Mouse (Mus musculus) kidney, adult 9 months (tissue): ENCODE data around the gene Rln1.

Experiments
- DNase-seq: peaks from one replicate; pipeline ENCODE4 v3.0.0; 2022

Rln1 gene

DNA sequence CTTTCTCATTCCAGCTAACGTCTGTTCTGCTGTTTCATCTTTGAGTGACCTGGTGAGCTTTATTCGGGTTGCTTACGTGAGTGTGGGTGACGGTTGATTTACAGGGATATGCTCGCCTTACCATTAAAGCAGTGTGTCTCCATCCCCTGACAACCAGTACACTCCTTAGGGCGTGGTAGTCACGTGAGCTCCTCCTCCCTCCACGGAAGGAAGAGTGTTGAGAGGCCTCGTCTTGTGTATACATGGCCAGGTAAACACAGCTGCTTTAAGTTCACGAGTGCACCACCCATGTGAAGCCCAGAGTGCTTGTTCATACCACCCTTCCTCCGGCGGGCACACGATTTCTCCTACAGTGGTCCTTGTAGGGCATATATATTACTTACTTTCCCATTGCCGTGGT, 42.9 kb downstream of the Rln1 start:
- DNase-seq, result no peak

- DNase-seq, result no peak
Measured at GRCm38 (mm10) chr19:29287863-29288262, 46.6 kb downstream of the Rln1 start.

DNA sequence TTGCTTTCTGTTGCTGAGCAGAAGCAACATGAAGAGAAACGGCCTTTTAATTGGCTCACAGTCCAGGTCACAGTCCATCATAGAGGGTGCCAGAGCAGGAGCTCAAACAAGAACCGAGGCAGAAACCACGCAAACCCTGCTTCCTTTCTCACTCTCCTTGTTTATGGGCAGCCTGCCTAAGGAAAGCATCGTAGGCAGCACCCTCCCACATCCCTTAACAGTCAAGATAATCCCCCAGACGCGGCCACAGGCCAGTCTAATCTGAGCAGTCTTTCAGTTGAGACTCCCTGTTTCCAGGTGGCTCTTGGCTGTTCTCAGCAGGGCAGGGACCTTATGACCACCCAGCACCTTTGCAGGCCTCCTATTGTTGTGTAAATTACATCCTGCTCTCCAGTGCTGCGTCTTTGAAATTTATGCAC, 49.0 kb downstream of the Rln1 start:
- DNase-seq, result peak; percentile 69
